8 mouse cellular contexts compared by ENCODE assay signal in the genomic region with DNA sequence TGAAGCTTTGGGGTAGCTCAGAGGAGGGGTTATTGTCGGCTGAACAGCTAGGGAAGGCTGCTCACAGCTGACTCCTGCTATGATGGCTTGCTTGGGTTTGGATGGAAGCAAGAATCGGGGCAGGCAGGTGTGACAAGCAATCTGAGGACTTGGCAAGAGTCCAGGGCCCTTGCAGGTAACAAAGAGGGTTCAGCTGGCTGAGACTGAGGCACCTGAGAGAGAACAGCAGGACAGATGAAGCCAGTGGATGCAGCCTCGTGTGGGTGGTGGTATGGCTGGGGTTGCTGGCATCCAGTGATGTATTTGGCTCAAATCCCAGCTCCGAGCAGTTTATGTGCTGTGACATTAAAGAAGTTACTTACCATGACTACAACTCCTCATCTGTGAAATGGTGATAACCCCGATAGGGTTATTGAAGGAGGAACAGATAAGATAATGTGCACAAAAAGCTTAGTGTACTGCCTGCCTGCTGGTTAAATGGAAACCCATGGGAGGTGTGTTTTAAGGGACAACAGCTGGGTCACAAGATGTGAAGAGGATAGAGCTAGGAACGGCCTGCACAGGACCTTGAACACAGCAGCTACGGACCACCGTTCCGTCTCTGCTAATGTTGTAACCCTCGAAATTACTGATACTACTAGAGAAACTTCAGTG. TPM values are rescaled to one million over a fixed set of nuclear protein-coding genes. Genes with fewer than 3 reads are reported as not detected.
A peak's percentile ranks its signal among the peaks of the same experiment; 100 is the strongest.
DNase-seq lines count a peak whose midpoint lies in the region; ATAC-seq lines count a peak whose summit lies in the region.

No protein-coding gene starts in this region.

- intact Hi-C loops in heart, postnatal 25 days (cut with DNase I), result no loop called here

- H3K9ac ChIP-seq in heart, embryonic 12.5 days, result no peak overlapping the region

- no peaks in the 10 kb centered on the region for H3K36me3 ChIP-seq in heart, embryonic 12.5 days

- no peak overlapping the region for H3K27ac ChIP-seq in heart, embryonic 12.5 days (ENCODE audit: poor library complexity, severe bottlenecking)

- no peak overlapping the region for H3K4me3 ChIP-seq in heart, embryonic 12.5 days

- H3K4me1 ChIP-seq in heart, embryonic 12.5 days (replicated peaks), result peaks cover 19% of the 10 kb centered on the region

- DNase-seq in heart, postnatal 25 days (ENCODE audit: low spot score), result no peak
- DNase-seq in urinary bladder, postnatal 14 days (ENCODE audit: low spot score), result peak; percentile 42
- DNase-seq in urinary bladder, postnatal 36 days (ENCODE audit: low spot score in 2 of 2), result no peak
- peak; percentile 45 to 66 for DNase-seq in kidney, postnatal 4 days
- DNase-seq in frontal cortex, postnatal 10 days (ENCODE audit: low spot score in 2 of 2), result no peak
- DNase-seq in left cerebral cortex, adult 9 months (ENCODE audit: low spot score in 2 of 2), result no peak
- no peak for DNase-seq in T-cell, adult 2 months (ENCODE audit: low spot score)

- H3K9me3 ChIP-seq in heart, embryonic 12.5 days (replicated peaks), result no peaks in the 10 kb centered on the region

- peaks cover 25% of the 10 kb centered on the region for H3K27me3 ChIP-seq in heart, embryonic 12.5 days (replicated peaks)

- WGBS in heart, embryonic 12.5 days, result 54% methylated on average over 10 of the region's 10 CpGs

- H3K4me2 ChIP-seq in heart, embryonic 12.5 days, result peak overlapping the region; percentile 83

- ATAC-seq in heart, embryonic 12.5 days (ENCODE audit: insufficient number of reproducible peaks, low FRiP score), result no peak

RNA-seq across cellular contexts. Expression of a gene that starts 5.7 kb away (rescaled TPM):
- 27.2 and 27.7 TPM in 2 replicates for polyA plus RNA-seq in heart, embryonic 12.5 days (2016; fragmentation: Nextera tagmentation; extraction: Ambion mirVana)
- 10 to 100 TPM; 18.3 to 23.0 TPM for total RNA-seq in heart, postnatal 25 days (2021)

RNA-seq across cellular contexts. Expression of a gene that starts 22.2 kb away (rescaled TPM):
- polyA plus RNA-seq in heart, embryonic 12.5 days (2016; fragmentation: Nextera tagmentation; extraction: Ambion mirVana), result 16.1 and 19.9 TPM in 2 replicates
- total RNA-seq in heart, postnatal 25 days (2021), result 10 to 100 TPM; 20.9 to 24.3 TPM

RNA-seq across cellular contexts. Expression of a gene that starts 32.6 kb away (rescaled TPM):
- polyA plus RNA-seq in heart, embryonic 12.5 days (2016; fragmentation: Nextera tagmentation; extraction: Ambion mirVana), result 5.4 and 5.9 TPM in 2 replicates
- total RNA-seq in heart, postnatal 25 days (2021), result 1 to 10 TPM; 5.3 to 7.9 TPM

RNA-seq across cellular contexts. Expression of a gene that starts 40.6 kb away (rescaled TPM):
- 26.2 and 26.4 TPM in 2 replicates for polyA plus RNA-seq in heart, embryonic 12.5 days (2016; fragmentation: Nextera tagmentation; extraction: Ambion mirVana)
- 10 to 100 TPM in 1 of 2 experiments, 1 to 10 TPM in 1; 9.7 to 14.5 TPM for total RNA-seq in heart, postnatal 25 days (2021)

Comparison
In these comparisons a context has a peak if more than half of its experiments do, and no peak if none do; other contexts are left out.
1. DNase-seq: peak in urinary bladder, postnatal 14 days (single experiment) and kidney, postnatal 4 days (2 of 2); none in heart, postnatal 25 days (single experiment), urinary bladder, postnatal 36 days (0 of 2), frontal cortex, postnatal 10 days (0 of 2), left cerebral cortex, adult 9 months (0 of 2) and T-cell, adult 2 months (single experiment).